Mouse (Mus musculus): Measurements from ENCODE around the gene Foxo1.

Gene Foxo1

GRCm38 (mm10) chr3:52268487-52268736 lies 276 bp downstream of the Foxo1 start:
- DNase-seq (ENCODE audit: low spot score in 2 of 2): no peak

DNA sequence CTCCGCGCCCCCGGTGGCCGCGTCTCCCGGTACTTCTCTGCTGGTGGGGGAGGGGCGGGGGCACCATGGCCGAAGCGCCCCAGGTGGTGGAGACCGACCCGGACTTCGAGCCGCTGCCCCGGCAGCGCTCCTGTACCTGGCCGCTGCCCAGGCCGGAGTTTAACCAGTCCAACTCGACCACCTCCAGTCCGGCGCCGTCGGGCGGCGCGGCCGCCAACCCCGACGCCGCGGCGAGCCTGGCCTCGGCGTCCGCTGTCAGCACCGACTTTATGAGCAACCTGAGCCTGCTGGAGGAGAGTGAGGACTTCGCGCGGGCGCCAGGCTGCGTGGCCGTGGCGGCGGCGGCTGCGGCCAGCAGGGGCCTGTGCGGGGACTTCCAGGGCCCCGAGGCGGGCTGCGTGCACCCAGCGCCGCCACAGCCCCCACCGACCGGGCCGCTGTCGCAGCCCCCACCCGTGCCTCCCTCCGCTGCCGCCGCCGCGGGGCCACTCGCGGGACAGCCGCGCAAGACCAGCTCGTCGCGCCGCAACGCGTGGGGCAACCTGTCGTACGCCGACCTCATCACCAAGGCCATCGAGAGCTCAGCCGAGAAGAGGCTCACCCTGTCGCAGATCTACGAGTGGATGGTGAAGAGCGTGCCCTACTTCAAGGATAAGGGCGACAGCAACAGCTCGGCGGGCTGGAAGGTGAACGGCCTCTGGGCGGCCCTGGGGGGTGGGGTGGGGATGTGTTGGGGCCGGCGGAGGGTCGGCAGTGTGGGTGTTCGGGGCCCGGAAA lies 789 bp downstream of the Foxo1 start:
- DNase-seq (ENCODE audit: low spot score in 2 of 2): peak; percentile 41 to 64

- peak; percentile 54 to 72 for DNase-seq (ENCODE audit: low spot score in 2 of 2)
Measured at GRCm38 (mm10) chr3:52269514-52270351, 1.6 kb downstream of the Foxo1 start.

GRCm38 (mm10) chr3:52270511-52270910 lies 2.4 kb downstream of the Foxo1 start:
- DNase-seq (ENCODE audit: low spot score in 2 of 2): no peak

DNA sequence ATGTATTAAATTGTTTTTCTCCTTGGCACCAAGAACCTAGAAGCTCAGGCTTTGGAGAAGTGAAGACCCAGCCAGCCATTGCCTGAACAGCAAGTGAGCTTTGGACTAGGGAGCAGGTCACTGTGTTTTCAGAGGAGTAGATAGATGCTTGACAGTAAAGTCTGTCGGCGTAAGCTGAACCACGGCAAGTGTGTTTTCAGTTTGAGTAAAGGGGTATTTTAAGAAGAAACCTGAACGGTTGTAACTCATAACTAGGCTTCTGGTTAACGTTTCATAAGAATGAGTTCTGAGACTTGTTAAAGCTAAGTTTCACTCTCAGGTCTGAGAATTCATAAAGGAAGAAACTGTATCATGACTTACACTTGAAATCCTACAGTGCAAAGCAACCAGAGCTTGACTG lies 3.2 kb downstream of the Foxo1 start:
- no peak for DNase-seq (ENCODE audit: low spot score in 2 of 2)

- DNase-seq (ENCODE audit: low spot score in 2 of 2): no peak
Measured at GRCm38 (mm10) chr3:52272376-52272865, 4.3 kb downstream of the Foxo1 start.

GRCm38 (mm10) chr3:52274475-52274874 lies 6.3 kb downstream of the Foxo1 start:
- DNase-seq (ENCODE audit: low spot score in 2 of 2): no peak

GRCm38 (mm10) chr3:52275037-52275555 lies 7.0 kb downstream of the Foxo1 start:
- no peak for DNase-seq (ENCODE audit: low spot score in 2 of 2)

DNA sequence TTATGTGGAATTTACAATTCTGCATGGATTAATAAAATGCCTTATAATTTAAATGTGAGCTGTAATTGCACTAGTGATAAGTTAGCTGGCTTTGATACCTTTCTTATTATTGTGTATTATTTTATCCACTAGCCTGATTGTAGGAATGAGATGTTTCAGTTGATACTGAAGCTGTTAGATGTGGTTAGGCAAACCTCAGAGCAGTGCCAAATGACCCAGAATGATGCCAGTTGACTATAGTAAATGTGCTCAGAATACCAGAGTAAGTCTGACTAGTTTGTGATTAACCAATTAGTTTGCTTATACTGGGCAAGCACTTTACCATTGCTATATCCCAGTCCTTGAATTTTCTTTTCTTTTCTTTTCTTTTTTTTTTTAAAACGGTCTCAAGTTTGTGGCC lies 12.5 kb downstream of the Foxo1 start:
- DNase-seq (ENCODE audit: low spot score in 2 of 2): no peak

- DNase-seq (ENCODE audit: low spot score in 2 of 2): no peak
Measured at GRCm38 (mm10) chr3:52281882-52282281, 13.7 kb downstream of the Foxo1 start.

GRCm38 (mm10) chr3:52282369-52282768 lies 14.2 kb downstream of the Foxo1 start:
- DNase-seq (ENCODE audit: low spot score in 2 of 2): no peak

DNA sequence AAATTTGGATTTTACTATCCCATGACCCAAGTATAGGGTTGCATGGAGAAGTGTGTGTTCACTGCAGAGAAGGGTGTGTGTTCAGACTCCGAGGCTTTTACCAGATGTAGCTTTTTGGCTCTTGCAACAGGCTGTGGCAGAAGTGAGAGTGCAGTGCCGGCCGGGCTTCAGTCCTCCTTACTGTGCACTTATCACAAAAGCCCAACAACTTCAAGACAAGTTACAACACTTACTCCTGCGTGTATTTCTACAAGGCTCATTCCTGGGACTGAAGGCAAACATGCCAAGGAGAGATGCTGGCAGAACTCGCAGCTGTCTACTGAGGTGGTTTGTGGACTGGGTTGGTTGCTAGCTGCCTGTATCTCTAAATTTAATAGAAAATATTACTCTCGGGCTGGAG lies 15.4 kb downstream of the Foxo1 start:
- no peak for DNase-seq (ENCODE audit: low spot score in 2 of 2)

DNA sequence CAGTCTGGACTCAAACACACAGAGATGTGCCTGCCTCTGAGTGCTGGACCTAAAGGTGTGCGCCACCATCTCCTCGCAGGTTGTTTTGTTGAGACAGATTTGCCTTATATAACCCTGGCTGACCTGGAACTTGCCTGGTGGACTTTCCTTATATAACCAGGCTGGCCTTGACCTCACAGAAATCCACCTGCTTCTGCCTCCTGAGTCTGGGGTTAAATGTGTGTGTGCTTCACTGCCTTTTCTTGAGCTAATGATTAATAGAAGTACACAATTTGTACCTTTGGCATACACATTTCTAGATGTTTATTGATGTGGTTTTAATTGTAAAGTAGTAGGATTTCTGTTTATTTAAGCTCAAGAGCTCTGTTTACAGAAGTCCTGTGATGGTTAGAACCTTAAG lies 22.7 kb downstream of the Foxo1 start:
- DNase-seq (ENCODE audit: low spot score in 2 of 2): no peak

GRCm38 (mm10) chr3:52292498-52292897 lies 24.4 kb downstream of the Foxo1 start:
- DNase-seq (ENCODE audit: low spot score in 2 of 2): no peak

- no peak for DNase-seq (ENCODE audit: low spot score in 2 of 2)
Measured at GRCm38 (mm10) chr3:52293946-52294345, 25.8 kb downstream of the Foxo1 start.

GRCm38 (mm10) chr3:52295688-52296087 lies 27.6 kb downstream of the Foxo1 start:
- DNase-seq (ENCODE audit: low spot score in 2 of 2): no peak

- no peak for DNase-seq (ENCODE audit: low spot score in 2 of 2)
Measured at GRCm38 (mm10) chr3:52296224-52296760, 28.2 kb downstream of the Foxo1 start.

GRCm38 (mm10) chr3:52297291-52298018 lies 29.3 kb downstream of the Foxo1 start:
- DNase-seq (ENCODE audit: low spot score in 2 of 2): no peak

GRCm38 (mm10) chr3:52298683-52299082 lies 30.5 kb downstream of the Foxo1 start:
- DNase-seq (ENCODE audit: low spot score in 2 of 2): no peak

- DNase-seq (ENCODE audit: low spot score in 2 of 2): no peak
Measured at GRCm38 (mm10) chr3:52299376-52299775, 31.2 kb downstream of the Foxo1 start.

- DNase-seq (ENCODE audit: low spot score in 2 of 2): no peak
Measured at GRCm38 (mm10) chr3:52300517-52300916, 32.4 kb downstream of the Foxo1 start.

- DNase-seq (ENCODE audit: low spot score in 2 of 2): no peak
Measured at GRCm38 (mm10) chr3:52303301-52303700, 35.2 kb downstream of the Foxo1 start.

All from urinary bladder, postnatal 4 days (tissue).